Mouse (Mus musculus): ENCODE results near the gene Supt7l. TPM values are rescaled to one million over a fixed set of nuclear protein-coding genes. Genes with fewer than 3 reads are reported as not detected.
"Not testable (repeated sequence)": the region's sequence is repeated elsewhere in the genome, so short reads cannot be mapped to it uniquely, and the experiment has no call there.

Gene Supt7l
- polyA plus RNA-seq (2017; shearing (Covaris generic)), result 10 to 100 TPM; 20.1 to 23.5 TPM

GRCm38 (mm10) chr5:31527707-31528106, at the start of gene Supt7l:
Gene Supt7l, minus strand, starts transcription at chr5:31527807.
- not testable (repeated sequence) for ATAC-seq

- peak; percentile 95 for ATAC-seq
Observed at GRCm38 (mm10) chr5:31576539-31576975, 49.0 kb upstream of the Supt7l start.

- no peak for ATAC-seq
Observed at GRCm38 (mm10) chr5:31573722-31574121, 46.1 kb upstream of the Supt7l start.

- ATAC-seq, result no peak
Observed at GRCm38 (mm10) chr5:31571023-31571608, 43.5 kb upstream of the Supt7l start.

- no peak for ATAC-seq
Observed at GRCm38 (mm10) chr5:31567951-31568657, 40.5 kb upstream of the Supt7l start.

GRCm38 (mm10) chr5:31566457-31566856, 38.9 kb upstream of the Supt7l start:
- ATAC-seq, result no peak

GRCm38 (mm10) chr5:31566026-31566425, 38.4 kb upstream of the Supt7l start:
- no peak for ATAC-seq

GRCm38 (mm10) chr5:31564976-31565375, 37.4 kb upstream of the Supt7l start:
- ATAC-seq, result no peak

GRCm38 (mm10) chr5:31563905-31564304, 36.3 kb upstream of the Supt7l start:
- no peak for ATAC-seq

- peak; percentile 46 for ATAC-seq
Observed at GRCm38 (mm10) chr5:31563496-31563895, 35.9 kb upstream of the Supt7l start.

- no peak for ATAC-seq
Observed at GRCm38 (mm10) chr5:31562036-31562666, 34.5 kb upstream of the Supt7l start.

GRCm38 (mm10) chr5:31560352-31560751, 32.7 kb upstream of the Supt7l start:
- ATAC-seq, result no peak

GRCm38 (mm10) chr5:31559401-31559800, 31.8 kb upstream of the Supt7l start:
- ATAC-seq, result no peak

- no peak for ATAC-seq
Observed at GRCm38 (mm10) chr5:31535228-31535627, 7.6 kb upstream of the Supt7l start.

GRCm38 (mm10) chr5:31528560-31528959, 953 bp upstream of the Supt7l start:
- ATAC-seq, result no peak

- ATAC-seq, result peak; percentile 43
Observed at GRCm38 (mm10) chr5:31527117-31527680, 408 bp downstream of the Supt7l start.

GRCm38 (mm10) chr5:31526354-31527116, 1.1 kb downstream of the Supt7l start, which contains the start of gene Slc4a1ap:
Gene Slc4a1ap, plus strand, starts transcription at chr5:31526995.
- peak; percentile 75 for ATAC-seq

- peak; percentile 80 for ATAC-seq
Observed at GRCm38 (mm10) chr5:31520556-31520955, 7.1 kb downstream of the Supt7l start.

- no peak for ATAC-seq
Observed at GRCm38 (mm10) chr5:31512481-31512880, 15.1 kb downstream of the Supt7l start.

GRCm38 (mm10) chr5:31504843-31505242, 22.8 kb downstream of the Supt7l start:
- no peak for ATAC-seq

GRCm38 (mm10) chr5:31494513-31495297, 32.9 kb downstream of the Supt7l start, which contains the start of gene Gpn1:
Gene Gpn1, plus strand, starts transcription at chr5:31494741.
- peak; percentile 100 for ATAC-seq

GRCm38 (mm10) chr5:31492031-31492430, 35.6 kb downstream of the Supt7l start:
- no peak for ATAC-seq

Data from activated CD4-positive, CD25-positive, alpha-beta regulatory T cell, adult 4 months (primary cell).